Mouse (Mus musculus) lung, postnatal 0 days (tissue): ENCODE measurements around the gene Dnmt3b. TPM values are rescaled to one million over a fixed set of nuclear protein-coding genes. Genes with fewer than 3 reads are reported as not detected.
A peak's percentile ranks its signal among the peaks of the same experiment; 100 is the strongest.
"Not testable (repeated sequence)": the region's sequence is repeated elsewhere in the genome, so short reads cannot be mapped to it uniquely, and the experiment has no call there.

Experiments used
- ATAC-seq: fragments of 200-750 bp; cut with Nextera tagmentation; 2 replicates; pipeline ENCODE4 v1.8.0; 2017; ENCODE audit warnings: moderate library complexity
- DNase-seq: peaks from one replicate; pipeline ENCODE4 v3.0.0-alpha.2; 2016; ENCODE audit warnings: low spot score
- H3K27ac ChIP-seq: fragments of 300-500 bp; sonication (generic); 2 replicates; pipeline ENCODE4 v1.5.1; 2014; ENCODE audit warnings: antibody characterized with exemption, mild to moderate bottlenecking, low read length, mixed read lengths
- H3K27me3 ChIP-seq: fragments of 300-500 bp; sonication (generic); replicated peaks from 2 replicates; pipeline ENCODE4 v1.6.1; 2014; ENCODE audit warnings: low read length, mixed read lengths; ENCODE audit not compliant: insufficient read depth
- H3K36me3 ChIP-seq: fragments of 300-500 bp; sonication (generic); 2 replicates; pipeline ENCODE4 v1.6.1; 2014; ENCODE audit warnings: low read length, mixed read lengths; ENCODE audit not compliant: insufficient read depth
- H3K4me1 ChIP-seq: fragments of 300-500 bp; sonication (generic); 2 replicates; pipeline ENCODE4 v1.6.1; 2014; ENCODE audit warnings: antibody characterized with exemption, low read depth, low read length, mixed read lengths; ENCODE audit not compliant: insufficient read depth
- H3K4me2 ChIP-seq: fragments of 300-500 bp; sonication (generic); replicated peaks from 2 replicates; pipeline ENCODE4 v1.6.1; 2014; ENCODE audit warnings: low read depth, mild to moderate bottlenecking, low read length, moderate library complexity, mixed read lengths
- H3K4me3 ChIP-seq: fragments of 300-500 bp; sonication (generic); 2 replicates; pipeline ENCODE4 v1.5.1; 2014; ENCODE audit warnings: low read depth, low read length
- H3K9ac ChIP-seq: fragments of 300-500 bp; sonication (generic); replicated peaks from 2 replicates; pipeline ENCODE4 v1.6.1; 2014; ENCODE audit warnings: low read depth, mild to moderate bottlenecking
- H3K9me3 ChIP-seq: fragments of 300-500 bp; sonication (generic); 2 replicates; pipeline ENCODE4 v1.6.1; 2016; ENCODE audit warnings: low read length, mixed read lengths
- CTCF ChIP-seq: IDR thresholded peaks from 2 replicates; pipeline ENCODE4 v1.5.1; 2016; ENCODE audit warnings: antibody characterized with exemption, mild to moderate bottlenecking
- EP300 ChIP-seq: IDR thresholded peaks from 2 replicates; pipeline ENCODE4 v1.6.1; 2016; ENCODE audit warnings: antibody characterized with exemption, mild to moderate bottlenecking, control low read depth
- WGBS: fragments of 180-500 bp; shearing (Covaris S2); extraction: QIAGEN DNeasy Blood & Tissue Kit; methylation state at CpG from one replicate; pipeline ENCODE4 v1.1.7; 2014; 5-methylcytosine and 5-hydroxymethylcytosine counted together
- polyA plus RNA-seq: library from polyadenylated mRNA; unstranded; fragments of >200 nt; fragmentation: Nextera tagmentation; extraction: Ambion mirVana; gene quantifications from 2 replicates; pipeline ENCODE4 v1.2.1, GENCODE M21; 2015

The Dnmt3b gene
- polyA plus RNA-seq, 1 experiment from 2014 or later, result 3.3 TPM

DNA sequence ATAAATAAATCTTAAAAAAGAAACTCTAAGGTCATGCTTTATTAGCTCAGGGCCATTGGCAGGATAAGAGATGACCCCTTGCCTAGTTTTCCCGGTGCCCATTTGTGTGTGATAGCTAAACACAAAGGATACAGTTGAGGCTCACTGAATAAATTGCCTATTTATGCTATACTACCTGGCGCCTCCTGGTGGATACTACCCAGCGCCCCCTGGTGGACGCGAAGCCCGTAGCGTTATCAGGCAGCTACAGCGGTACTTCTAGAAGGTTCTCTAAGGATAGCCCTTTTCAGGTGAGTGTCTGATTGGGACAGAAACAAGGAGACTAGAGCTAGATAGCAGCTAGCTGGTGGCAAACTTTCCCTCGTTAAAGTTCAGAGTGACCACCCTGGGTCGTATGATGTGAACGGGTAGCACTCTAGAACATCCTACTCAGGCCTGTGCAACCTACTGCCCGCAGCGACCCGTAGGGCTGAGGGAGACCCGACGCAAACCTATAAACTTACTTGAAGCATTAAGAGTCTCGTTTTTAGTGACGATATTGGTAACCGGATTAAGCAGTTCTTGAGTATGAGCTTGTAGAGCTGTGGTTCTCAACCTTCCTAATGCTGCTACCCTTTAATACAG is 45.3 kb downstream of the Dnmt3b start:
- H3K4me3 ChIP-seq, result no peak overlapping the region
- H3K9me3 ChIP-seq, result no peaks in the 10 kb centered on the region
- TF ChIP-seq CTCF (peak; percentile 84), EP300 (no peak)
- H3K27me3 ChIP-seq, result no peaks in the 10 kb centered on the region
- WGBS, result 66% methylated on average over 19 of the region's 19 CpGs
- no peak overlapping the region for H3K4me2 ChIP-seq
- H3K27ac ChIP-seq, result no peak overlapping the region
- H3K36me3 ChIP-seq, result no peaks in the 10 kb centered on the region
- no peak overlapping the region for H3K9ac ChIP-seq
- DNase-seq (peak; percentile 62), ATAC-seq (no peak)
- H3K4me1 ChIP-seq, result no peaks in the 10 kb centered on the region

DNA sequence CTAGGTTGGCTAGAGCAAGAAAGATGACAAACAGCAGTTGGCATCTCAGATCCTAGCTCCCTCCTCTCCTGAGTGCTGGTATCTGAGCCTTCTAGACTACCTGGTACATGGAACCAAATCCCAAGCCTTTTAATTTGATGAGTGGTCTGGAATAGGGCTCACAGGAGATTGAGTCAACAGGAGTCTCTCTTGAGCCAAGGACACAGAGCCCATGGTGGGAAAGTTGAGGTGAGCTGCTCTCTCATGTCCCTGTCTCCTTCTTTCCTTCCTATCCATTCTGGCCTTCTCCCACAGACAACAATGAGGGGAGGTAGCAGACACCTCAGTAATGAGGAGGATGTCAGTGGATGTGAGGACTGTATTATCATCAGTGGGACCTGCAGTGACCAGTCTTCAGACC is 47.1 kb downstream of the Dnmt3b start, which contains the start of gene Dnmt3c:
TSS of gene Dnmt3c (plus strand) at position 301 of the 400 bp plus-strand sequence.
- no peaks in the 10 kb centered on the region for H3K4me1 ChIP-seq
- no peak within 1 kb of the TSS for H3K9ac ChIP-seq
- H3K4me3 ChIP-seq, result no peak within 1 kb of the TSS
- no peak within 1 kb of the TSS for H3K4me2 ChIP-seq
- H3K36me3 ChIP-seq, result no peaks in the 10 kb centered on the region
- DNase-seq (no peak), ATAC-seq (no peak)
- H3K9me3 ChIP-seq, result no peaks in the 10 kb centered on the region
- no peaks in the 10 kb centered on the region for H3K27me3 ChIP-seq
- no peak within 1 kb of the TSS for H3K27ac ChIP-seq
- TF ChIP-seq EP300, result no peak
- no peak for TF ChIP-seq CTCF

DNA sequence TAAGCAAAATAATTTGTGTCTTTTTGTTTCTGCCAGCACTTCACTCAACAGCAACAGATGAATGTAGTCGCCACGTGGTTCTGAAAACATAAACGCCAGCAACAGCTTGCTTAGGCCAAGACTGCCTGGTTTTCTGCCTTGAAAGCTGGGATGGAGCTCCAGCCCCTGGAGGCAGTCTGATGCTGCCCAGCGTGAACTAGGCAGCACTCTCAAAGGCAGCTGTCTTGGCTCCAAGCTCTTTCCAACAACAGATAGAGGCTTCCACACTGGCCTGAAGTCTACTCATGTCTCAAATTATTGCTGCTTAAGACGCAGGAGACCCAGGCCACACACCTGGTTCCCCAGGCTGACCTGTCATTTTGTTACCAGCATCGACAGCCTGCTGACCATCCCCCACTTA is 54.1 kb downstream of the Dnmt3b start:
- DNase-seq (no peak), ATAC-seq (no peak)
- no peak overlapping the region for H3K27ac ChIP-seq
- H3K36me3 ChIP-seq, result no peaks in the 10 kb centered on the region
- H3K4me3 ChIP-seq, result no peak overlapping the region
- no peak for TF ChIP-seq EP300
- no peak for TF ChIP-seq CTCF
- H3K9ac ChIP-seq, result no peak overlapping the region
- H3K4me2 ChIP-seq, result no peak overlapping the region
- H3K9me3 ChIP-seq, result no peaks in the 10 kb centered on the region
- no peaks in the 10 kb centered on the region for H3K4me1 ChIP-seq
- H3K27me3 ChIP-seq, result no peaks in the 10 kb centered on the region
- WGBS, result 44% methylated on average over 6 of the region's 6 CpGs

DNA sequence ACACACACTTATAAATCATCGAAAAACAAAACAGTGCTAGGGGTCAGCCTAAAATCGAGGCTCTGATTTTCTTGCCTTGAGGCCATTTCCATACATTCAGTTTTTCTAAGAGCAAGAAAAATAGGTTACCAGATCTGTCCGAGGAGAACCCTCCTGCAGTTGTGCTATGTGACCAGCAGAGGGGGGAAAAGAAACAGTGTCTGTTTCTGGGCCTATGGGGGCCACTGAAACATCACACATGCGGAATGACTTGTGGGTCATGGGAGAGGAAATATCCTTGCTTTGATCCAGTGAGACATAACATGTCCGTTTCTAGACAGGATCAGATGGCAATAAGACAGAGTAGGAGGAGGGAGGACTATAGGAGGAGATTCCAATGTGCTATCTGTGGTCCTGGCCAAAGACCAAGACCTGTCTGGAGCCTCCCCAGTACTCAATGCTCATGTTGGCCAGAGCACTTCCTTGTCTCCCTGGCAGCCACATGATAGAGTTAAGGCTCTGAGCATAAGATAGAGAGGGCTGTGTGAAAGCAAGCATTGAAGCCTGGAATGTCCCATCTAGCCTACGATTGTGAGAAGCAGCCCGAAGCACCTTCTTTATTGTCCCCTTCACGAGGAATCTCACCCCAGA is 61.6 kb downstream of the Dnmt3b start:
- Histone ChIP-seq H3K4me3 (no peak overlapping the region), H3K36me3 (no peaks in the 10 kb centered on the region), H3K9ac (no peak overlapping the region), H3K4me2 (no peak overlapping the region), H3K27me3 (no peaks in the 10 kb centered on the region), H3K9me3 (no peaks in the 10 kb centered on the region), H3K27ac (no peak overlapping the region), H3K4me1 (no peaks in the 10 kb centered on the region)
- peak; percentile 54 for ATAC-seq
- peak; percentile 76 for DNase-seq
- TF ChIP-seq EP300 (no peak), CTCF (peak; percentile 89)
- 35% methylated on average over 8 of the region's 8 CpGs for WGBS

DNA sequence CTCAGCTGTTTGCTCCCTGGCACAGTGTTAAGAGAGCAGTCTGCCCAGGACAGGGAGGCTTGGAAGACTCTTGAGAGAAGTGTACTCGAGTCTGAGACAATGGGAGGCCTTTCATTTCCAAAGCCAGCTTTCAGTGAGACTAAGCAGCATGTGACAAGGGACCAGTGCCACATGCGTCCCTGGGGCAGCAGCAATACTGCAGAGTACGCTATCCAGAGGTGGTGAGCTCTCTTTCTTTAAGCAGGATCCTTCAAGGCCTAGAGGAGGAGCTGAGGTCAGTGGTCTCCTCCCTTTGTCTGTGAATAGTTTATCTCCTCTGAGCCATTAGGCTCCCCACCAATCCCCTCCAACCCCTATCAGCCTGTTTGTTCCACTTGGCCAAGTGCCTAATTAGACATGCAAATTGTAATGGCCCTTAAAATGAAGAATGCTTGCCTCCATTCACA is 63.4 kb downstream of the Dnmt3b start:
- TF ChIP-seq CTCF (no peak), EP300 (0 out of 2 replicates have a peak, but pooled peaks have one; percentile 14)
- ATAC-seq (peak; percentile 83), DNase-seq (peak; percentile 69)
- Histone ChIP-seq H3K27ac (no peak overlapping the region), H3K27me3 (no peaks in the 10 kb centered on the region), H3K4me2 (no peak overlapping the region), H3K9me3 (no peaks in the 10 kb centered on the region), H3K4me3 (no peak overlapping the region), H3K36me3 (no peaks in the 10 kb centered on the region), H3K4me1 (no peaks in the 10 kb centered on the region), H3K9ac (no peak overlapping the region)
- WGBS, result 58% methylated on average over 3 of the region's 3 CpGs

DNA sequence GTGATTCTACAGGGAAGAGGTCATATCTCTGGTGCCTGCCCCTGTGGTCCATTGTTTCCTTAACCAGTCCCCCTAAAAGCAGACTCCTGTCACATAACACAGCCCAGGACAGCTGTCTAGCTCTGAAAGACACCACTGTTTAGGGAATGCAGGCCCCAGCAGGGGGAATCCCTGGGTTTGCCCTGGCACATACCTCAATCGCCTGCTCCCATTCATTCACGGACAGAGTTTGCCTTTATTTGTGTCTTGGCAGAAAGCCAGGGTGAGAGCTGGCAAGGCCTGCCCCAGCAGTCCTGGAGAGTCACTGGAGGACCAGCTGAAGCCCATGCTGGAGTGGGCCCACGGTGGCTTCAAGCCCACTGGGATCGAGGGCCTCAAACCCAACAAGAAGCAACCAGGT is 64.0 kb downstream of the Dnmt3b start:
- Histone ChIP-seq H3K27ac (no peak overlapping the region), H3K36me3 (no peaks in the 10 kb centered on the region), H3K9ac (no peak overlapping the region), H3K27me3 (no peaks in the 10 kb centered on the region), H3K4me2 (no peak overlapping the region), H3K4me1 (no peaks in the 10 kb centered on the region), H3K9me3 (no peaks in the 10 kb centered on the region), H3K4me3 (no peak overlapping the region)
- peak; percentile 60 for DNase-seq
- TF ChIP-seq CTCF, result no peak
- TF ChIP-seq EP300, result no peak
- WGBS, result 7% methylated on average over 4 of the region's 4 CpGs
- peak; percentile 63 for ATAC-seq

DNA sequence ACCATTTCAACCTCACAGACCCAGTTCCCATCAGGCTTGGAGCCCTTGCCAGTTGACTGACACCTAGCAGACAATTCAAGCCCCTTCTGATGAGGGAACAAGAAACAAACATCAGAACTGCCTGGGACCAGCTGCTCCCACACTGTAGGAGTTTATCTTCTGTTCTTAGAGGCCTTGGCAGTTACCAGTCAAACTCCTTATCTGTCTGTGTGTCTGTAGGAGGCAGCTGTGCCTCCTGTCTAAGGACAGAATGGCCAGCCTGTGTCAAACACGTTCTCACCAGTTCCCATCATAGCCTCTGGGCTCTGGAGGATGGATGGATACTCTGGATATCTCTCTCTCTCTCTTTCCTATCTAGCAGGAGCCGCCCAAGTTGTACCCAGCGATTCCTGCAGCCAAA is 68.6 kb downstream of the Dnmt3b start:
- H3K4me2 ChIP-seq, ATAC-seq: not testable (repeated sequence)
- WGBS, result 62% methylated on average over 3 of the region's 3 CpGs

More for the DNA sequence above, 68.6 kb downstream of the Dnmt3b start:
- not testable (repeated sequence) for H3K27ac ChIP-seq, H3K36me3 ChIP-seq, H3K27me3 ChIP-seq, H3K9me3 ChIP-seq, H3K4me1 ChIP-seq, H3K9ac ChIP-seq, DNase-seq, H3K4me3 ChIP-seq
